Mouse (Mus musculus) adrenal gland, adult 18-20 months (tissue): ENCODE measurements at regions not wholly inside any gene's neighbourhood (a gene's known extent, or its start where the extent isn't known, plus 50 kb on each side); places are given as distances from the start of the nearest gene placed in this dataset.

Experiments used
- DNase-seq, 2 experiments: peaks; one replicate each; pipeline ENCODE4 v3.0.0; 2021 to 2022; ENCODE audit warnings: low spot score in 2 of 2

DNA sequence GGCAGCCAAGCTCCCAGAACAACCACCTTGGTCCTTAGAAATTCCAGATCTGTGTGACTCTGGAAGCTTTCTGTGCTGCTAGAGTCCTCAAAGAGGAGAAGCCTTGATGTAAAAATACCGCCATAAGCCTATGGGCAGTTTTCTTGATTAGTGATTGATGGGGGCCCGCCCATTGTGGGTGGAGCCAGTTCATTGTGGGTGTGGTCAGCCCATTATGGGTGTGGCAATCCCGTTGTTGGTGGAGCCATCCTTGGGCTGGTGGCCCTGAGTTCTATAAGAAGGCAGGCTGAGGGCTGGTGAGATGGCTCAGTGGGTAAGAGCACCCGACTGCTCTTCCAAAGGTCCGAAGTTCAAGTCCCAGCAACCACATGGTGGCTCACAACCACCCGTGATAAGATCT, 97.3 kb downstream of the Cryba4 start:
- DNase-seq, result no peak

DNA sequence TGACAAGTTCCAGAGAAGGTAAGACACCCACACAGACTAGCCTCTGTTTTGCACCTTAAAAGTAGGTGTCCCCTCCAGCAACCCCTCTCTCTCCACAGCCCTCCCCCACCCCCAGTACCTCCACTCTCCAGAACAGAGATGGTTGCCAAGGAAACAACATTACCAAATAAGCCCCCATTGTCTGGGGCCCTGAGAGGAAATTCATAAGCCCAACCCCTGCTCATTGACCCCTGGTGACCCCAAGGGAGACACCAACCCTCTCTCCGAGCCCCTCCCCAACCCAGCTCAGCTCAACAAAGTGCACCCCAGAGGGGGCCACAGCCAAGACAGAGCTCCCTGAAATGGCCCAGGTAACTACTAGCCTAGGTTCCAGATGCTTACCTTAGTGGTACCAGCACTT, 96.3 kb downstream of the Cryba4 start:
- DNase-seq, result no peak

DNA sequence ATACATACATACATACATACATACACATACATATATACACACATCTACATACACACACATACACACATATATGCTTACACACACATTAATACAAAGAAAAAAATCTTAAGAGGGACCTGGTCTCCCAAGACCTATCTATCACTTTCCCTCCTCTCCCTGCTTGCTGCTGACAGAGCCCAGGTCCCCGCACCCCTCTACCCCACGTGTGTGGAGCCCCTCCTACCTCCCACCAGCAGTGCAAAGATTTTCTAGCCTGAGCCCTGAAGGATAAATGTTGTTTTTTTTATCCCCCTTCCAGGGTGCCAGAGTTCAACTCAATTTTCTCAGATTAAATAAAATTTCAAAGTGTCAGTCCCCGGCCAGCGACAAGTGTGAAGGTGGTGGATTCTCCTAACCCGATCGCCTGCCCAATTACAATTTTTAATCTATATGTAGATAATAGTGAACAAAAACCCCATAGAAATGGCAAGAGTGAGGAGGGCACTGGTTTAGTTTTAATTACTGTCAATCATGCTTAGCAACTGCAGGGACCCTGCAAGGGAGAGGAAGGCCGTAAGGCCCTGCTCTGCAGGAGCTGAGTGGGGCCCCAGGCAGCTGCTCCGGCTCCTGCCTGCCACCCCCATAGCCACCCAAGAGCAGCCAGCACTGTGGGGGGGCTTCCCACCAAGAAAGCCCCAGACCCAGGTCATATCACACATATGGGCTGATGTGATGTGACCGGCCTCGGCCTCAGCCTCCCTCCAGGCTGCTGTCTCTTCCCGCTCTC, 85.7 kb downstream of the Cryba4 start:
- DNase-seq, result no peak

DNA sequence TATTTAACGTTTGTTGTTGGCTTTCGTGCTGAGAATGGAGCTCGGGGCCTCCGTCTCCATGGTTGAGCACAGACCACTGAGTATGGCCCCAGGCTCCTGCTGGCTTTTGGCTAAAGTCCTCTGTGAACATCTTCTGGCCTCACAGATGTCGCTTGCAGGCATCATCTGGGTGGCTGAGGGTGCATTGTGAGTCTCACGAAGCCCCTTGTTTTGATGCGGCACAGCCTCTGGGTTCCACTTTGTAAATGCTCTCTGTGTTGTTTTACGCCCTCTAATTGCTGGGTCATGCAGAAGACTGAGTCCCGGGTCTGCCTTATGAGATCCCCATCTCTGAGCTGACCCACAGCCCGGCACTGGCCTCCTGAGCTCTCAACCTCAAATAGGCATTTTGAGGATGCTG, 84.5 kb downstream of the Cryba4 start:
- no peak for DNase-seq

DNA sequence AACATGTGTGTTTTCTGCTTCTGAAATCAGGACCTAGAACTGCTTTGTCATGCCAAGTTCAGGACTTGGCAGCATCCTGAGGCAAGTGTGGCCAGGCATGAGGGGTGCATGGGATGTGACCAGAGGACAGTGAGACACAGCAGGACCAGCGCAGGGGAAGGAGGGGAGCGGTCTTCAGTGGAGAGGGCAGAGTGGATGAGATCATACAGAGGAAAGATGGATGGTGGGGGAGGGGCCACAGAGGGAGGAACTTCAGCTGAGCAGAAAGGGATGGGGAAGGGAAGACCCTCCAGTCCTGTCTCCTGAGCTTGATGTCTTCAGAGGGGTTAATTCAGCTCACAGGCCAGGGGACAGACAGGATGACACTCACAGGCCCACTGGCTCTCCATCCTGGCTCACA, 81.0 kb downstream of the Cryba4 start:
- DNase-seq, result no peak

DNA sequence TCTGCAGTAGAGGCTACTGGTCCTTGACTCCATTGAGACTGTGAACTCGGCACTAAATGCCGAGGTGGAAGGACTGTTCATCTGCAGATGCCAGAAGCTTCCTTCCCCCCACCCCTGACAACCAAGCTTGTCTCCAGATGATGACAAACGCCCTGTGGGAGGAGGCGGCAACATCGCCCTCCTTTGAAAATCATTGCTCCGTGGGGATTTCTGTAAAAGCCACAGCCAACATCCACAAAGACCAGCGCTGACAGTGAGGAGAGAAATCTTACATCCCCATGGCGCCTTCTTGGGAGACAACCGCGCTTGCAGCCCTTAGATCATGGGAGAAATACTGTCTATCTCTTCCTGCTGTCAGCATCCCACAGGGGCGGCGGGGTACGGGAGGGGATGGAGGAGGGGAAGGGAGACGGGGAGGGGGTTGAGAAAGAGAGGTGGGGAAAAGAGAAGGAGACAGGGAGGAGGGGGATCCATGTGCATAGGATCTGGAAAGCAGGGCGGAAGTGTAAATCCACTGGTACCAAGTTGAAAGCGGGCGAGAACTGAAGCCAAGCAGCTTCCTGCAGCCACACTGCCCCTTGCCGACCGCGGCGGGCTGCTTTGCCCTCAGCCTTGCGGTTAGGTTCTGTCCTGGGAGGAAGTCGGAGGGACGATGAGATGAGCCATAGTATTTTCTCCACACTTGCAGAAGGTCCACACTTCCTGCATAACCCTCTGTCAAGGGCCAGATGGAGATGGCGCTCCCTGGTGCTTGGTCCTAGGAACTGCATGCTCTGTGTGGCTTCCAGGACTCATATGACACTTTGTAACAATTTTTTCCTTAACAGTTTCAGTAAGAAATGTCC, 72.9 kb downstream of the Cryba4 start:
- no peak for DNase-seq

DNA sequence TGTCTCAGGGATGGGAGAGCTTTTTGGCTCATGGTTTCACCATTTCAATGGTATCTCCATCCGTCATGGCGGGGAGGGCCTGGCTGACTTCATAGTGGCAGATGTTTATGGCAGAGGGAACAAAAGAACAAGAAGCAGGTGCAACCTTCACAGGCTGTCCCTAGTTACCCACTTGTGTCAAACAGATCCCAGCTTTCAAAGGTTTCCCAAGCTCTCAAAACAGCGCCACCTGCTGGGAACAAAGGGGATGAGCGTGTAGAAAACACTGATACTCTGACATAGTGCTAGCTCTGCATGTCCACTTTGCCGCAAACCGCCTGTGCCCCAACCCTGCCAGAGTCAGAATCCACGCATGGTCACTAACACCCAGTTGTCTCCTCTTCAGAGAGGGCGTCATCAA, 69.5 kb downstream of the Cryba4 start:
- no peak for DNase-seq

DNA sequence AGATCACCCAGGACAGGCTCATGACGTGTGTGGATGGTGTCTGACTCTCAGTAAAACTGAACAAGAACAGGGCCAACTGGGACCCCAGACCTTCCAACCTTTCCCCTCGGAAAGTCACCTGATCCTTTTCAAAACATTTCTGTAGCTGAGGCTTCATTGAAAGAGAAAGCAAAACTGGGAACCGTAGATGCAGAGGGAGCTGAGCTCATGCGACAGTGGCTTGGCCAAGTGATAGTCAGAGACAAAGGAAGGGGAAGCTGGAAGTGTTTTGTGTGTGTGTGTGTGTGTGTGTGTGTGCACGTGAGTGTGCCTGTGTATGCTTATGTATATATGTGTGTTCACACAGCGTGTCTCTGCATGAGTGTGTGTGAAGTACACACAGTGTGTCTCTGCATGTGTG, 56.7 kb downstream of the Cryba4 start:
- DNase-seq, result no peak
